Mouse (Mus musculus): ENCODE measurements around the gene Hs3st3b1. TPM values are rescaled to one million over a fixed set of nuclear protein-coding genes. Genes with fewer than 3 reads are reported as not detected.

Hs3st3b1 gene
- polyA plus RNA-seq, 1 experiment from 2014 or later: 14.5 TPM

Other genes starting within 250 kb of the Hs3st3b1 start
- gene Cox10, start 157.2 kb upstream of the Hs3st3b1 start, polyA plus RNA-seq (2015; fragmentation: Nextera tagmentation; extraction: Ambion mirVana): 7.4 and 7.5 TPM in 2 replicates

Measured in liver, embryonic 16.5 days (tissue).